Mouse (Mus musculus) heart, postnatal 25 days (tissue): ENCODE measurements around the gene Lin7a. TPM values are rescaled to one million over a fixed set of nuclear protein-coding genes. Genes with fewer than 3 reads are reported as not detected.
"Not testable (repeated sequence)": the region's sequence is repeated elsewhere in the genome, so short reads cannot be mapped to it uniquely, and the experiment has no call there.

Experiments used
- DNase-seq: peaks from one replicate; pipeline ENCODE4 v3.0.0; 2022; ENCODE audit warnings: low spot score
- intact Hi-C: fragments of 180-260 bp; cut with DNase I; formaldehyde crosslinking; loops from one replicate; pipeline ENCODE4 v1.15.1; 2025
- total RNA-seq, 2 experiments: library from RNA; stranded (reverse); gene quantifications; 2 replicates each; pipeline ENCODE4 v1.2.3; 2021

Gene Lin7a
- total RNA-seq, 2 experiments from 2014 or later: 1.2 to 1.4 TPM

GRCm38 (mm10) chr10:107236211-107236610 lies 35.3 kb upstream of the Lin7a start:
- intact Hi-C loops: no loop called here
- no peak for DNase-seq

DNA sequence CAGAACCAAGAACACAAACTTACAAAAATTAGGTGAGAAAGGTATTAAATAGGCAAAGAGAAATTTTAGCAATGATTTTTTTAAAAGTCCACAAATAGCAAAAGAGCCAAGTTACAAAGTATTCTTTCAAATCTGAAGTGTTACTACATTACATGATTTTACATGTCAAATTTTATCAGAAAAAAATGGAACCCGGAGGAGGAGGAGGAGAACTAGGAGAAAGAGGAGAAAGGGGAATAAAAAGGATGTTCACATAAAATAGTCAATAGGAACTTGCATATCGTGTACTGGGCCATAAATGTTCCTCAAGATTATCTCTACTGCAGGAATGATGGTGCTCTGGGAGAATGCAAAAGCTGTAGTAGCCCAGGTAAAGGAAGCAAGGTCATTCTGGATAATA lies 34.4 kb upstream of the Lin7a start:
- intact Hi-C loops: no loop called here
- DNase-seq: no peak

DNA sequence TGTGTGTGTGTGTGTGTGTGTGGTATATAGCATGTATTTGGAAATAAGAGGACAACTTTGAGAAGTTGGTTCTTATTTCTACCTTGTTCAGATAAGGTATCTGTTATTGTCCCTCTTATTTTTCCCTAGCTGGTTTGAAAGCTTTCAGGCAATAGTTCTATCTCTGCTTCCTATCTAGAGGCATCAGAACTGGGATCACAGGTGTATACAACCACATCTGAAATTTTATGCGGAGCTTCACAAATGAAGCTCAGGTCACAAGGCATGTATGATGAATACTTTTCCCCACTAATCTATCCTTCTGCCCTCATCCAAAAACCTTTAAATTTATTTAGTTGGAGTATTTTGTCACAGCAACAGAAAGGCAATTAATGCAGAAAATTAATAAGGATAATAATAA lies 33.8 kb upstream of the Lin7a start:
- intact Hi-C loops: no loop called here
- DNase-seq: no peak

GRCm38 (mm10) chr10:107238151-107238860 lies 33.2 kb upstream of the Lin7a start:
- intact Hi-C loops: no loop called here

DNA sequence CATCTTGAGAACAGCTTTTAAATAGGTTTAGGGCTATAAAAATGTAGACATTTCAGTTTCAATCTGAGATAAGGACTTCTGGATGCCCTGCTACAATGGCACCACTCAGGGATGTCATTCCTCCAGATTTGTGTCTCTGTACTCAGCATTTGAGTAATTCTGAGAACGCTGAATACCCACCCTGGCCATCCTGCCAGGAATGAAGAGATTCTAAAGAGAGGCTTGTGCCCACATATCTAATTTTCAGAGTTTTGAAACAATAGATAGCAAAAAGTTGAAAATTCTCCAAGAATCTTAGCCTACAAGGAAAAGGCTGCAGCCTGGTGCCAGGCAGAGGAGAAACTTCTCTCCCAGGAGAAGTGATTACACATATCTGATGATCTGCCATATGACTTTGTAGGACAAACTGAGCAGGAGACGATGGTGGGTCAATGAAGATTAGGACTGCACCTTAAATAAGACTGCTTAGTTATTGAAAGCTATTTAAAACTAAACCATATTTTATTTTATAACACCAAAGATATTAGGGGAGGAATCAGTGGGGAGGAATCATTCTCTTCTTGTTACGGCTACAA lies 32.5 kb upstream of the Lin7a start:
- DNase-seq: no peak
- intact Hi-C loops: no loop called here

More at GRCm38 (mm10) chr10:107238151-107238860, 33.2 kb upstream of the Lin7a start:
- no peak for DNase-seq

DNA sequence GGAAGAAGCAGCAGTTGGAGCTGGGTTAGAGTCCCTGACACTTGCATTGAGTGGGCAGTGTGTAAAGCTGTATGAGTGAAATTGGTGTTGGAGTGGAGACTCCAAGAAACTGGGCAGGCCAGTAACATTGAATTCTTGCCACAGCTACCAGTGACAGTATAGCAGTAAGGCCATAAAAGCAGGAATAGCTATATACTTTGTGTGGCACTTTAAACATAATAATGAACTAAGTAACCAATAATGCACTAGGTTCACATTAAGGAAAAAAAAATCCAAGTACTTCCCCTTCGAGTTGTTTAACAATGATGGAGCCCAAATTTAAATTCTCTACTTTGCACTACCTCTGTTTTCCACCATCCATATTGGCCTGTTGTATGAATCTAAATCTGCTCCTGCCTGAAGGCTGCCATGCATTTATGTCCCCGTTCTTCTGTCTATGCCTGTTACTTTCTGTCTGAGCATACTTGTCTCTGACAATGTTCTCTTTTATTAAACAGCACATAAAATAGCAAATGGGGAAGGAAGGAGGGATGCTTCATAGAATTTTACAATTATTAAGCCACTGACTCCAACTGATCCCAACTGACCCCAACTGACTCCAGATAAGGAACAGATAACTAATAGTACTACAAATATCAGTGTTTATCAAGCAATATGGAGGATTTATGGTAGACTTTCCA lies 31.7 kb upstream of the Lin7a start:
- no peak for DNase-seq

DNA sequence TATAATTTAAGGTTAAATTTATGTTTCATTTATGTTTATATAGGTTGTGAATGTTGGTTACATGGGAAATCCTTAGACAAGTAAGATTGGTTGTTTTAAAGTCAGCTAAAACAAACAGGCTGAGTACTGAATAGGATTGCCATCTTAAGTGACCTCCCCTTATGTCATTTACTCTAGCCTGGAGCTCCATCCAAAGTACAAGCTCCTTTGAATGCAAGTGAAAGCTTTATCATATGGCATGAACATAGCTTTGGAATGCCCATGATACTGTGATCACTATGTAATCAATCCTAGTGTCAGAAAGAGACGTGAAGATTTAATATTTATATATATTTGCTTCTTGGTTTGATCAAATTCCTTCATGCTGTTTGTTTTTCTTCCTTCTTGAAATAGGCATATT lies 31.0 kb upstream of the Lin7a start:
- no peak for DNase-seq
- intact Hi-C loops: no loop called here

More for the DNA sequence above, 31.7 kb upstream of the Lin7a start:
- intact Hi-C loops: no loop called here

GRCm38 (mm10) chr10:107240986-107241385 lies 30.5 kb upstream of the Lin7a start:
- DNase-seq: no peak
- intact Hi-C loops: no loop called here

- intact Hi-C loops: no loop called here
- no peak for DNase-seq
Observed at GRCm38 (mm10) chr10:107241406-107241805, 30.1 kb upstream of the Lin7a start.

DNA sequence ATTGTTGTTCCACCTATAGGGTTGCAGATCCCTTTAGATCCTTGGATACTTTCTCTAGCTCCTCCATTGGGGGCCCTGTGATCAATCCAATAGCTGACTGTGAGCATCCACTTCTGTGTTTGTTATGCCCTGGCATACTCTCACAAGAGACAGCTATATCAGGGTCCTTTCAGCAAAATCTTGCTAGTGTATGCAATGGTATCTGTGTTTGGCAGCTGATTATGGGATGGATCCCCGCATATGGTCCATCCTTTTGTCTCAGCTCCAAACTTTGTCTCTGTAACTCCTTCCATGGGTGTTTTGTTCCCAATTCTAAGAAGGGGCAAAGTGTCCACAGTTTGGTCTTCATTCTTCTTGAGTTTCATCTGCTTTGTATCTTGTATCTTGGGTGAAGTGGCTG lies 29.5 kb upstream of the Lin7a start:
- intact Hi-C loops, DNase-seq: not testable (repeated sequence)

GRCm38 (mm10) chr10:107242696-107243400 lies 28.6 kb upstream of the Lin7a start:
- DNase-seq: no peak
- intact Hi-C loops: no loop called here

GRCm38 (mm10) chr10:107244211-107244610 lies 27.3 kb upstream of the Lin7a start:
- intact Hi-C loops: no loop called here
- DNase-seq: no peak

- intact Hi-C loops: no loop called here
Observed at GRCm38 (mm10) chr10:107244691-107245530, 26.6 kb upstream of the Lin7a start.

DNA sequence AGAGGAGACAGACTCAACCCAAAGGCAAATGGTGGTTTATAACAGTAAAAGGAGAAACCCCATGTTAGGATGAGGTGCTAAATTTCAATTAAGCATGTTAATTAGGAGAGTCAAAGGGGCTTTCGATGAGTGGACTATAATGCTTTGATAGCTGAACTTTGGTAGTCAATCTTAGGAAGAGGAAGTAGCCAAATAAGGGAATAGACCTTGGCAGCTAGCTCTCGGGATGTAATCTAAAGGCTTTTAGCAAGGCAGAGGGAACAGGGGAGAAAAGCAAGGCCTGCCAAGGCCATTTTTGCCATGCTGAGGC lies 26.0 kb upstream of the Lin7a start:
- no peak for DNase-seq
- intact Hi-C loops: no loop called here

More at GRCm38 (mm10) chr10:107244691-107245530, 26.6 kb upstream of the Lin7a start:
- DNase-seq: no peak

DNA sequence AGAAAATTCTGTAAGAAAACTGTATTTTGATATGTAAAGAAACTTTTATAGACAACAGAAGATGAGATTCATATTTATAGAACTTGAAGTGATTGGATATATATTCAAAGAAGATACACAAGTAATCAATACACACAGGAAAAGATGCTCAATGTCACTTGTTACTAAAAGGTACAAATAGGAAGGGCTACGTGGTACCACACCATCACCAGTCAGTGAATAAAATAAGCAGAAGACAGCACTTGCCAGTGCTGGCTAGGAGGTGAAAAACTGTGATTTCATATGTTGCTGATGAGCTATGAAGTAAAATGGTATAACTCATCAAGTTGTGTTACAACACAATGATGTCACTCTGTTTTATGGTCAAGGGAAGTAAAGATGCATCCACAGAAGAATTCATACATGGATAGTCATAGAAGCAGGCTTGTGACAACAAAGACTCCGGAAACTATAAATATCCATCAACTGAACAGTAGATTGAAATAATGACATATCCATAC lies 25.5 kb upstream of the Lin7a start:
- intact Hi-C loops: no loop called here
- DNase-seq: no peak

DNA sequence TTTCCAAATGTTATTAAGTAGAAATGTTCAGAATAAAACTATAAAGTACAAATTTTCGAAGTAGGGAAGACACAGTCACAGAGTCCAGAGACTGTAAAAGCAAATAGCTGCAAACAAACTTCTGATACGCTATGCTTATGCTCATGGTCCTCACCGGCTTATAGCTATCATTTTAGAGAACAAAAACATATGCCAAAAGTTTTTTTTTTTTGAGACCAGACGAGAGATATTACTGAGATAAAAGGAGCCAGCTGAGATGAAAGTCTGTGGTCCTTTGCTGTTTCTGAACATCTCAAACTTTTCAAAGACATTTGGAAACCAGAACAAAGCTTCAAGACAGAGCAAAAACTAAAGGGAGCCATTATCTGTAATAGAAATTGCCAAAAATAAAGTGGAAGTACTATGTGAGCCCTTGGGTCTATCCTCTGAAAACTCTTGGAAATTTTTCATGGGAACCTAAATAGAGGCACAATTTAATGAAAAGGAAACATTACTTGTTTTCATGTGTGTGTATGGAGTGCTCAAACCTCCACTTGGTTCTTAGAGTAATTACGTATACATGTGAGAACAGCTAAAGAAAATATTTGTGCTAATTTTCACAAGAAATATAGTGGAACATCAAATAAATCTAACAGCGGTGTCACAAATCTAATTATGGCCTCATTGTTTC lies 24.4 kb upstream of the Lin7a start:
- no peak for DNase-seq
- intact Hi-C loops: no loop called here

GRCm38 (mm10) chr10:107248481-107248880 lies 23.0 kb upstream of the Lin7a start:
- DNase-seq: no peak
- intact Hi-C loops: no loop called here

DNA sequence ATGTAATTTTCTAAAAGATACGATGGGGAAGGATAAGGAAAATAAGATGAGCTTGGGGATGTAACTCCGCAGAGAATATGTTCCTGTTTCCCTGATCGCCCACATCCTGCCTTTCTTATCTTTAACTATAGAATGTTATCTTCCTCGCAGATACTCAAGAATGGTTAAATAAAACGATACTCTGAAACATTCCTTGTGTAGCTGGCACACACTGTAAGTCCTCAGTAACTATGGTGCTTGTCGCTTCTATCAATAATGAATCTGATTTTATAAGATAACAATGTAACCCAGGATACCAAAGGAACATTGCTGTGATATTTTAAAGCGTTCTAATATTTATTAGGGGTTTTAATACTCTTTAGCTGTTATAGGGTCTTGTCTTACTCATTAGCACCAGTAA lies 22.4 kb upstream of the Lin7a start:
- intact Hi-C loops: no loop called here

DNA sequence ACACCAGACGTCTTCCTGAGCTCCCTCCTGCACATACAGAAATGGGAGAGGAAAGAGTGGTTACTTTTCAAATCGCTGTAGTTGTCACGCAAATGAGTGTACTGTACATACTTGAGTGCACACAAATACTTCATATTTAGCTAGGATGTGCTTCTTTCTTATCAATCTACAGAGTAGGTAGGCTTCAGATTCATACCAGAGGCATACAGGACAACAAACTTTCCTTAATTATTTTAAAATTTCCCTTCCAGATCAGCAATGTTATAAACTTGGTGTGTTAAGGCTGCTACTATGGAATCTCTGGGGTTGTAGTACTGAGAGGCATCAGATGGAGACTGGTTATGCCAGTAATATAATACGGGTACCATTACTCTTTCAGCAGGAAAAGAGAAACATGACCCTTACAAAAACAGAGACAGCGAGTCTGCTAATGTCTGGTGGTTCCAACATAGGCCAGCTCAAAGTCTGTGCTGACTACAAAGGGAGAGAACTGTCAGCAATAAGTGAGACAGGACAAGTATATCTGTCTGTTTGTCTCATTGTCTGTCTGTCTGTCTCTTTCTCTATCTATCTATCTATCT lies 21.8 kb upstream of the Lin7a start:
- intact Hi-C loops: no loop called here
- no peak for DNase-seq

More for the DNA sequence above, 22.4 kb upstream of the Lin7a start:
- no peak for DNase-seq
